Mouse (Mus musculus): ENCODE measurements around the gene Ehd4.

- no peak for TF ChIP-seq POLR2A (IDR thresholded peaks at IDR 0.05; ENCODE audit: borderline replicate concordance, extremely low read depth, low read depth, low read length)
- TF ChIP-seq CTCF (IDR thresholded peaks at IDR 0.05; ENCODE audit: insufficient read depth, low read length) = no peak
Measured at GRCm38 (mm10) chr2:120105861-120106260, 48.5 kb downstream of the Ehd4 start.

Measured in lung, adult 2 months (tissue).